13 mouse cellular contexts compared by ENCODE assay signal in genomic region chr10:93123310-93123709, GRCm38 (mm10). TPM values are rescaled to one million over a fixed set of nuclear protein-coding genes. Genes with fewer than 3 reads are reported as not detected.
DNase-seq lines count a peak whose midpoint lies in the region; ATAC-seq and TF ChIP-seq lines count a peak whose summit lies in the region.
"Had no signal": no experiment of that assay in that cellular context is flagged by ENCODE, and none has a peak within 500 bp of the region (broad histone marks: within the 10 kb centered on the region; RNA-seq: fewer than 3 reads in every experiment).

No protein-coding gene starts in this region.

- H3K4me2 ChIP-seq in intestine, embryonic 14.5 days (ENCODE audit: low read length): no peak overlapping the region
- H3K4me2 ChIP-seq in intestine, postnatal 0 days (replicated peaks; ENCODE audit: low read depth): no peak overlapping the region
- no peak overlapping the region for H3K4me2 ChIP-seq in heart, embryonic 16.5 days (ENCODE audit: low read depth, low read length)

- DNase-seq in intestine, embryonic 14.5 days (ENCODE audit: low spot score): no peak
- DNase-seq in spleen, adult 2 months (ENCODE audit: low read depth in 1 of 2, low spot score in 2 of 2): no peak
- no peak for DNase-seq in spleen, postnatal 36 days (ENCODE audit: low spot score in 2 of 2)
- DNase-seq in thymus, postnatal 25 days: peak; percentile 33
- DNase-seq in frontal cortex, adult 2 months (ENCODE audit: extremely low spot score in 1 of 2, low spot score in 1 of 2): no peak
- DNase-seq: adrenal gland, adult 2 months; cerebellum, adult 9-10 months; gastrocnemius, postnatal 25 days; kidney, postnatal 25 days had no signal

- TF ChIP-seq POLR2A in spleen, adult 2 months (IDR thresholded peaks at IDR 0.05; ENCODE audit: low read depth, low read length): no peak

- no peaks in the 10 kb centered on the region for H3K36me3 ChIP-seq in intestine, embryonic 14.5 days (ENCODE audit: control insufficient read depth, insufficient read depth, low read length)
- no peaks in the 10 kb centered on the region for H3K36me3 ChIP-seq in intestine, postnatal 0 days (ENCODE audit: control insufficient read depth, insufficient read depth)
- H3K36me3 ChIP-seq in spleen, adult 2 months (ENCODE audit: control insufficient read depth, insufficient read depth, low read length): no peaks in the 10 kb centered on the region
- no peaks in the 10 kb centered on the region for H3K36me3 ChIP-seq in heart, embryonic 16.5 days (ENCODE audit: control insufficient read depth, insufficient read depth)

- H3K27me3 ChIP-seq in intestine, embryonic 14.5 days (replicated peaks; ENCODE audit: control insufficient read depth, insufficient read depth, low read length): no peaks in the 10 kb centered on the region
- H3K27me3 ChIP-seq in intestine, postnatal 0 days (replicated peaks; ENCODE audit: control insufficient read depth, insufficient read depth, low read length): no peaks in the 10 kb centered on the region
- H3K27me3 ChIP-seq in spleen, adult 2 months (ENCODE audit: control insufficient read depth, insufficient read depth, low read length): no peaks in the 10 kb centered on the region
- no peaks in the 10 kb centered on the region for H3K27me3 ChIP-seq in heart, embryonic 16.5 days (ENCODE audit: control insufficient read depth, insufficient read depth, low read length)

- H3K4me3 ChIP-seq in intestine, embryonic 14.5 days (ENCODE audit: low read depth, low read length): no peak overlapping the region
- no peak overlapping the region for H3K4me3 ChIP-seq in intestine, postnatal 0 days (ENCODE audit: low read depth, low read length)
- H3K4me3 ChIP-seq in spleen, adult 2 months (ENCODE audit: extremely low read depth, insufficient read depth, insufficient read length): no peak overlapping the region
- H3K4me3 ChIP-seq in heart, embryonic 16.5 days (ENCODE audit: low read length): no peak overlapping the region
- H3K4me3 ChIP-seq: erythroblast, embryonic 14.5 days; myocyte had no signal

- H3K9ac ChIP-seq in intestine, embryonic 14.5 days (ENCODE audit: low read length): no peak overlapping the region
- H3K9ac ChIP-seq in intestine, postnatal 0 days (ENCODE audit: low read depth, low read length): no peak overlapping the region
- no peak overlapping the region for H3K9ac ChIP-seq in heart, embryonic 16.5 days (ENCODE audit: low read length)

- WGBS in intestine, embryonic 14.5 days: 85% methylated on average over 4 of the region's 4 CpGs
- 85% methylated on average over 4 of the region's 4 CpGs for WGBS in intestine, postnatal 0 days
- WGBS in spleen, adult 2 months: 49% methylated on average over 4 of the region's 4 CpGs
- WGBS in heart, embryonic 16.5 days: 68% methylated on average over 4 of the region's 4 CpGs

- no peaks in the 10 kb centered on the region for H3K4me1 ChIP-seq in intestine, embryonic 14.5 days (replicated peaks; ENCODE audit: control insufficient read depth, insufficient read depth, low read length)
- H3K4me1 ChIP-seq in intestine, postnatal 0 days (replicated peaks; ENCODE audit: control insufficient read depth, insufficient read depth, low read length): no peaks in the 10 kb centered on the region
- peaks cover 6% of the 10 kb centered on the region for H3K4me1 ChIP-seq in spleen, adult 2 months (ENCODE audit: control insufficient read depth, insufficient read depth, insufficient read length)
- H3K4me1 ChIP-seq in heart, embryonic 16.5 days (ENCODE audit: control insufficient read depth, insufficient read depth, low read length): no peaks in the 10 kb centered on the region

- ATAC-seq in intestine, embryonic 14.5 days (replicated peaks; ENCODE audit: low FRiP score, low TSS enrichment, low read depth): no peak
- no peak for ATAC-seq in intestine, postnatal 0 days
- no peak for ATAC-seq in heart, embryonic 16.5 days (replicated peaks; ENCODE audit: extremely low read depth, insufficient read depth, low FRiP score)

- TF ChIP-seq CTCF in intestine, postnatal 0 days (IDR thresholded peaks at IDR 0.05; ENCODE audit: low read depth): no peak
- TF ChIP-seq CTCF in spleen, adult 2 months (IDR thresholded peaks at IDR 0.05; ENCODE audit: extremely low read depth, insufficient read depth, insufficient read length, insufficient replicate concordance): no peak

- 0 out of 2 replicates have a peak overlapping the region, but pooled peaks have one; percentile 40 for H3K27ac ChIP-seq in intestine, embryonic 14.5 days (ENCODE audit: low read depth)
- no peak overlapping the region for H3K27ac ChIP-seq in intestine, postnatal 0 days (ENCODE audit: low read depth, low read length)
- peak overlapping the region; percentile 41; the same call in 1 of the 2 replicates for H3K27ac ChIP-seq in spleen, adult 2 months (ENCODE audit: insufficient read depth, low read length)
- peak overlapping the region; percentile 83 for H3K27ac ChIP-seq in heart, embryonic 16.5 days (ENCODE audit: low read length)

- no peaks in the 10 kb centered on the region for H3K9me3 ChIP-seq in intestine, embryonic 14.5 days (ENCODE audit: control insufficient read depth, low read length)
- no peaks in the 10 kb centered on the region for H3K9me3 ChIP-seq in intestine, postnatal 0 days (ENCODE audit: control insufficient read depth)
- no peaks in the 10 kb centered on the region for H3K9me3 ChIP-seq in heart, embryonic 16.5 days (replicated peaks; ENCODE audit: control insufficient read depth, low read length)

RNA-seq across cellular contexts. Expression of gene Cdk17, which starts 37.4 kb away (rescaled TPM):
- polyA plus RNA-seq in intestine, embryonic 14.5 days (2014; fragmentation: Nextera tagmentation; extraction: Ambion mirVana): 21.9 and 23.6 TPM in 2 replicates
- 8.2 and 8.9 TPM in 2 replicates for polyA plus RNA-seq in intestine, postnatal 0 days (2015; fragmentation: Nextera tagmentation; extraction: Ambion mirVana)
- polyA plus RNA-seq in spleen, adult 2 months (2012; rRNA removed): 18.5 and 27.3 TPM in 2 replicates
- 14.9 and 16.7 TPM in 2 replicates for polyA plus RNA-seq in heart, embryonic 16.5 days (2015; fragmentation: Nextera tagmentation; extraction: Ambion mirVana)
- polyA plus RNA-seq in frontal cortex, adult 2 months (2012; rRNA removed): 139 and 147 TPM in 2 replicates

RNA-seq across cellular contexts. Expression of gene Cfap54, which starts 41.9 kb away (rescaled TPM):
- 0.07 and 0.16 TPM in 2 replicates for polyA plus RNA-seq in intestine, embryonic 14.5 days (2014; fragmentation: Nextera tagmentation; extraction: Ambion mirVana)
- polyA plus RNA-seq in intestine, postnatal 0 days (2015; fragmentation: Nextera tagmentation; extraction: Ambion mirVana): 0.13 TPM in 1 of 2 replicates, not detected in the other
- polyA plus RNA-seq in spleen, adult 2 months (2012; rRNA removed): 0.09 and 0.25 TPM in 2 replicates
- 0.25 and 0.80 TPM in 2 replicates for polyA plus RNA-seq in heart, embryonic 16.5 days (2015; fragmentation: Nextera tagmentation; extraction: Ambion mirVana)
- polyA plus RNA-seq in frontal cortex, adult 2 months (2012; rRNA removed): 3.5 and 3.8 TPM in 2 replicates
